Mouse (Mus musculus) kidney, adult 18-20 months (tissue): ENCODE measurements around the gene Tbc1d22a.
"Not testable (repeated sequence)": the region's sequence is repeated elsewhere in the genome, so short reads cannot be mapped to it uniquely, and the experiment has no call there.

ENCODE experiments used
- DNase-seq: peaks from one replicate; pipeline ENCODE4 v3.0.0; 2021

The Tbc1d22a gene

GRCm38 (mm10) chr15:86181941-86182439 is 32.3 kb upstream of the Tbc1d22a start:
- no peak for DNase-seq

DNA sequence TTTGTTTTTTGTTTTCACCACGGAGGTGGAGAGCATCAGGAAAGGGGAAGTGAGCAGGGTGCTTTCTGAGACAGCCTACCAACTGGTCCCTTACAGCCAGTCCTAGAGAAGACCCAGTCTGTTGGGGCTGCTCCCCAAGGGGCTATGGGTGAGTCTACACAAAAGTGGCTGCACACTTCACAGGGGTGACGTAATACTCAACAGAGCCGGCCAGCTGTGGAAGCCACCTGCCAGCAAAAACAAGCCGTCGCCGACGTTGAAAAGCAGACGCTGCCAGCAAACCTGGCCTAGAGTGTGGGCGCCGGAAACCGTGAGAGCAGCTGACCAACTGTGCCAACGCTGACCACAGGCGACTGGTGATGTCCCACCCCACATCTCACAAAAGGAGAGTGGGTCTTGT is 31.6 kb upstream of the Tbc1d22a start:
- DNase-seq = peak; percentile 47

GRCm38 (mm10) chr15:86183484-86183883 is 30.8 kb upstream of the Tbc1d22a start:
- no peak for DNase-seq

- DNase-seq = no peak
Observed at GRCm38 (mm10) chr15:86184071-86184470, 30.2 kb upstream of the Tbc1d22a start.

- DNase-seq = peak; percentile 62
Observed at GRCm38 (mm10) chr15:86184851-86185688, 29.2 kb upstream of the Tbc1d22a start.

DNA sequence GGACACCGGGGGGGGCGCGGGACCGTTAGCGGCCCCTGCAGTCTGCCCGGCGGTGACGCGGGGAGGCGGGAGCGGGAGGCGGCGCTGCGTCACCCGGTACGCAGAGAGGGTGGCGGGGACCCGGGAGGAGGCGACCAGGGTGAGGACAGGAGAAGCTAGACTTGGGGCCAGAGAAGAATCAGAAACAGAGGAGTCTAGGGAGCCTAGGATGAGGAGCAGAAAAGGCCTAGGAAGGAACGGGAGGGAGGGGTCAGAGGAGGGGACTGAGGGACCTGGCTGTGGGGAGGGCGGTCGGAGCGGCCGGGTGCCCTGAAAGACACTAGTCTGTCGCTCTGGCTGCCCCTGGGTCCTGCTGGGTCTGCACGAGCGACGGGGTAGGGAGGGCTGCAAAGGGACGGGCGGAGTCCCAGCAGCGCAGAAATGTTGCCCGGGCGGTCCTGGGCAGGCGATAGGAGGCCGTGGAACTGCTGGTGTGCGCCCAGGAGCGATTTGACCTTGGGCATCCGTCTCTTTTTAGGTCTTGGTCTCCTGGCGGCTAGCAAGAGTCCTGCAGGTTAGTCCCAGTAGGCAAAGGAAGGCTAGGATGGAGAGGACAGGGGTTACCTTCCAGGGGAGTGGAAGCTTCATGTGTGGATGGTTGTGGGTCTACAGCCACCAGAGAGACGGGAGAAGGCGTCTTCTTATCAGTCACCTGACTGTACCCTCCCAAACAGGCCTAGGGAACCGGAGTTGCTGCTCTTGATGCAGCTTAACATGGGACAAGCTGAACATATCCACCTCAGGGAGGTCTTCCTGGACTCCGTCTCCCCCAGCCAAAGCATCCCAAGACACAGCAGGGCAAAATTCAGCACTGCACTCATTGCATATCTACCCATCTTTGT is 28.3 kb upstream of the Tbc1d22a start, which contains the start of gene Cerk:
TSS of gene Cerk (minus strand) at position 453 of the 881 bp plus-strand sequence.
- DNase-seq = peak; percentile 84

GRCm38 (mm10) chr15:86186686-86187085 is 27.6 kb upstream of the Tbc1d22a start:
- peak; percentile 45 for DNase-seq

DNA sequence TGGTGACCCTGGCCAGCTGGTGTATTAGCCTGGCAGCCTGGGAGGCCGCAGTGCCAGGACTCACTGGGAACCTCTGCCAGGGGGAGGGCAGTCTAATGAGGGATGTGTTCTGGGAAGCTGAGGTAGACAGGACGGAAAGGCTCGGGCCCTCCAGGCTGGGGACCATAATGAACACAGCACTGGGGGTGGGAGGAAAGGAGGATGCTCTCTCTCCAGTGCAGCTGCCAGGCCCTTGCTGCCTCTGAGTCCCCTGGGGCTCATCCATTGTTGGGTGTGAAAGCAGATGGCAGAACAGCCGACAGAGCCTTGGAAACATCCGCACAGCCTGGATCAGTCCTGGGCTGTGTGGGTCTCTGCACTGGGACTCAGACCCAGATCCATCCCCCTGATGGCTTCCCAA is 26.1 kb upstream of the Tbc1d22a start:
- peak; percentile 54 for DNase-seq

DNA sequence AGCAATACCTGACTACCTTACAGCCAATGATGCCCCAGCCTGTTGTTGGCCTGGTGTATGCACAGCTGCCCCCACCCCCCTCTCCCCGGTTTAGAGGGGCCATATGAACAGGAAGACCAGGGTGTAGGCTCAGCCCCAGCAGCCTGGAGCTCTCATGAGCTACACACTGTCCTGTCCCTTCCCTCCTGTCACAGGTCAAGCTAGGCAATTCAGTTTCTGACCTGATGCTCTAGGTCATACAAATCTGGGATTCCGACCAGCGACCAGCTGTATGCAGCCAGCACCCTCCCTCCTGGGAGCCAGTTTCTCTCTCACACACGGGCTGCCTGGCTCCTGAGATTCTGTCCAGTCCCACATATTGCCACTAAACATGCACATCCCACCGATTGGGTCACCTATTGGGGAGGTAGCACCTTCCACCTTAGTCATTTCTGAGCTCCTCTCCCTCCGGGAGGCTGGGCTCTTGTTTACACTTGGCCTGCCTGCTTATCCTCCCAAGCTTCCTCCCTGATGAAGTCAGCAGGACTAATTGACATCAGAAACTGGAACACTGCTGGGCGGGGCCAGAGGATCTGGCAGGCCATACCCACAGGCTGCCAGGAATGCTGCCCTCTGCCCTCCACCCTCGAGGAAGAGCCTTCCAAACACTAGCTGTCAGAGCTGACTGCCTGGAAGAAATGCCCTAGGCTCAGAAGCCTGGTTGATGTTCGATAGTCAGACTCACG is 25.4 kb upstream of the Tbc1d22a start:
- DNase-seq = peak; percentile 95

GRCm38 (mm10) chr15:86190387-86190786 is 23.9 kb upstream of the Tbc1d22a start:
- no peak for DNase-seq

DNA sequence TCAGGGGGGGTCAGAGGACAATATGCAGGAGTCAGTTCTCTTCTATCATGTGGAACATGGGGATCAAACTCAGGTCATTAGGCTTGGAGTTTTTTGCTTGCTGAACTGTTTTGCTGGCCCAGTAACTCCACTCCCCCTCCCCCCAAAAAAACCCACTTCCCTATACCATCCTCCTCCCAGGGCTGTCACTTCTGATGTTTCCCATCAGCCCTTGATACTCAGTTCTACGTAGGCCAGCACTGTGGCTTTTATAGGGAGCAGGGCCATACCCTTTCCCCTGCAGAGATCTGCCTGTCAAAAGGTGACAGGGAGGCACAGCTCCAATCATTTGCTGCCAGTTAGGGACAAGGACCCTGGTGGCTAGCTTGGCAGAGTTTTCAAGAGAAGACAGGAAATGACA is 22.8 kb upstream of the Tbc1d22a start:
- no peak for DNase-seq

DNA sequence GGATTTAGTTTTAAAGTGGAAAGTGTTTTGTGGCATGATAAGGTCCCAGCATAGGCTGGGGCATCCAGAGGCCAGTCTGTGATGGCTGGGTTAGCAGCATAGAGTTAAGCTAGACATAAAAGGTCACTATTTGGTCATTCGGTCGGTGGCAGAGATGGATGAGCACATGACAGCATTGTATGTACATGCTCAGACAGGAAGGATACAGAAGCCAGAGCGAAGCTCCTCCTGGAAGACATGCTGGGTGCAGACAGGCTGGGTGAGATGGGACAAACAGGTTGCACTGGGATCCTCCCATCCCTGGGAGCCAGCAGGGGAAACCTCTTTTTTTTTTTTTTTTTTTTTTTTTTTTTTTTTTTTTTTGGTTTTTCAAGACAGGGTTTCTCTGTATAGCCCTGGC is 22.3 kb upstream of the Tbc1d22a start:
- no peak for DNase-seq

- not testable (repeated sequence) for DNase-seq
Observed at GRCm38 (mm10) chr15:86194676-86195453, 19.4 kb upstream of the Tbc1d22a start.

DNA sequence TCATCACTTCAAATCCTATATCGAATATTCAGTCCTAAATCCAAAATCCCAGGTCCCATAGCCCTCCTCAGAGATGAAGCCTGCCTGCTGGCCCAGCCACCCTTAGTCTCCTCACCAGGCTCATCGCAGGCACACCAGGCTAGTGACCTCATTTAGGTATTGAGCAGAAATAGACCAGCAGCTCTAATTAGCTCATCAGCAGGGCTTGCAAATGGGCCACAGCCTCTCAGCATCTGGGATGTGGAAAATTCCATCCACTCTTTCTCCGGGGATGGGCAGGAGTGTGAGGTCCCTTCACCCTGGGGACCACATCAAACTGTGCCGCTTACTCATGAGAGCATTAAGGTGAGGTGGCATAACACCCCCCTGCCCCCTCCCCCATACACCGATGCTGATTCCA is 15.2 kb upstream of the Tbc1d22a start:
- no peak for DNase-seq

DNA sequence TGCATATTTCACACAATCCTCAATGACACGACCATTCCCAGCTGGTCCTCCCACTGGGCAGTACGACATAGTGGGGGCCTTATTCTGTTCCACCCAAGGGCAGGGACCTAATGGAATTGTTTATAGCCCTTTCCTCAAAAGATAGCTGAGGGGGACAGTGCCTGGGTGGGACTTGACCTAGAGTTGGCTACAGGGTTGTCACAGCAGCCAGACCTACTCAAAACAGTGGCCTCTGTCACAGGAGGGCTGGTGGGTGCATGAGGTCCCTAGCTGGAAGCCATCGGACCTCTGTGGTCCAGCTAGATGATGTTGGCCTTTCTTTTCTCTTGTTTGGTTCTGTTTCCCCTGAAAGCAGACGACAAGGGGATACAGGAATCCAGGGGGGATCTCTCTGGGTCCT is 14.8 kb upstream of the Tbc1d22a start:
- DNase-seq = no peak

- DNase-seq = no peak
Observed at GRCm38 (mm10) chr15:86200169-86200568, 14.1 kb upstream of the Tbc1d22a start.

DNA sequence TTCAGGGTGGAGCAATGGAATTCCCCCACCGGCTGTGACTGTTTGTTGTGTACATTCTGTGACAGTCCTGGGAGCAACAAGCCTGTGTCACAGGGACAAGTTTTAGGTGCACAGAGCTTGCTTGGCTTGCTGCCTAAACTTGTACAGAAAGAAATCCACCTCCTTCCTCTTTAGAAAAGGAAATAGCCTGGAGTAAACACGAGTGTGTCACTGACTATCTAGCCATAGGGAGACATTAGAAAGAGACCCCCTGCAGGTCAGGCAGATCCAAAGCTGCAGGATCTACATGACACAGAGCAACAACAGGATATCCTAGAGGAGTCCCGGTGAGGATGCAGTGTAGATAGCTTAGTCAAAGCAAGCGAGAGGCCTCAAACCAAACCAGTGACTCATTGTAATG is 13.2 kb upstream of the Tbc1d22a start:
- DNase-seq = no peak

DNA sequence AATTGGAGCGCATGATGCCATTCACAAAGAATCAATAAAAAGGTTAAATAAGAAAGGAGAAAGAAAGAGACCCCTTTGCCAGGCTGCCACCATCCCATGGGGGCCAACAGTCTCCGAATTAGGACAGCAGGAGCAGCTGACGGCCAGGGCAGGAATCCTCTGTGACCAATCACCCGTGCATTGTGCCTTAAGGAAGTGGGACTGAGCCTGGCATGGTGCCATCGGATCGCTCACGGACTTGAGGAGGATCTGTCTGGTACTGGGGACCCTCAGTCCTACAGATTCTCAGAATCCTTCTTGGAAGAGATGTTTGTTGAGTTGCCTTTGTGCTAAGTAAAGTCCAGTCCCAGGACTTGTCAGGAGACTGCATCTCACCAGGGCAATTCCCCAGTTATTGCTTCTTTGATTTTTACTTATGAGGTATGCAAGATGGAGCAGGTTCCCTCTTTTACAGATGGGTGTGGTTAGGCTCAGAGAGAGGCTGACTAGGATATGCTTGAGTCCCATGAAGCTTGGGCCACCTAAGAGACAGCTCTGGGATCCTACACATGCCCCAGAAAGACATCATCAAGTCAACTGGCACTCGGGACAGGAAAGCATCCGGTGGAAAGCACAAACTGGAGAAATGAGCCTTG is 12.4 kb upstream of the Tbc1d22a start:
- DNase-seq = no peak

DNA sequence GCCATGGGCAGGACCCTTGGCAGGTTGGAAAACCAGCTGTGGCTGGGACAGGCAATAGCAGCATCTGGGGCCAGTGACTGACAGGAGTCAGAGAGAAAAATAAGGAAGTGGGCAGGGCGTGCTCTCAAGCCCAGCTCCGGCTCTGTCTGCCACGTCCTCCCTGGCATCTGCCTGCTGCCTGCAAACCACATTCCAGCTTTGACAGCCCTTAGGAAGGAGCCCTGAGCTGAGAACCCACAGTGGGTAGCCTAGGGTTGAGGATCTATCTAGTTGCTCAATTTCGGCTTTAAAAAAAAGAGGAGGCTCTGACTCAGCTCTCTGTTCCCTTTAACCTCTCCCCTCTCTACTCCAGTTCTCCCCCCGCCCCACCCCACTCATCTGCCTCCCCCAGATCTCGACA is 11.6 kb upstream of the Tbc1d22a start:
- no peak for DNase-seq

DNA sequence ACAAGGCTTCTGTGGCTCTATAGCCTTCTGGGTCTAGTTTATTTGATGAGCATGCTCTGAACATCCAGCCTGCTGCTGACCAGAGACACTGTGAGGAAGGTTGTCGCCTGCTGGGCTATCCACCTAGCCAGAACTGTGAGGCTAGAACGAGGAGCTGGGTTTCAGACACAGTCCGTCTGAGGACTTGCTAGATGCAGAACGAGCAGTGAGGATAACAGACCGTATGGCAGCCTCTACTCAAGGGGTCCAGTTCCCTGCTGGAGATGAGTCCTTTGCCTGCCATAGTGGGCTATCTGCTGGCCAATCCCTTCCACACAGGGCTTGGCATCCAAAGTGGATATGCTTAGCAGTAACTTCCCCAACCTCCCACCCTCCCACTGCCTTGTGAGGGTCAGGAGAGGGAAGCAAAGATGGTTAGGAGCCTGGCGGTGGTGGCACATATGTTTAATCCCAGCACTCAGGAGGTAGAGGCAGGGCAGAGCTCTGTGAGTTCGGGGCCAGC is 10.9 kb upstream of the Tbc1d22a start:
- DNase-seq = no peak

GRCm38 (mm10) chr15:86203942-86204561 is 10.2 kb upstream of the Tbc1d22a start:
- no peak for DNase-seq
